Mouse (Mus musculus): ENCODE data around the gene Gm436.

The Gm436 gene
- long read RNA-seq, experiment 1 = 0 reads
- long read RNA-seq, experiment 2 = 0 reads

GRCm38 (mm10) chr4:144686268-144686667, at the start of gene Gm436:
Gm436 (minus strand) TSS chr4:144686368.
- intact Hi-C loops (cut with DNase I) = no loop called here

- intact Hi-C loops (cut with DNase I) = no loop called here
Measured at GRCm38 (mm10) chr4:144721304-144721703, 35.1 kb upstream of the Gm436 start, which contains the start of gene Gm13178. Gm13178 (minus strand) TSS chr4:144721404.

GRCm38 (mm10) chr4:144719691-144720090, 33.5 kb upstream of the Gm436 start:
- intact Hi-C loops (cut with DNase I) = no loop called here

- intact Hi-C loops (cut with DNase I) = no loop called here
Measured at GRCm38 (mm10) chr4:144718288-144718687, 32.1 kb upstream of the Gm436 start.

- intact Hi-C loops (cut with DNase I) = no loop called here
Measured at GRCm38 (mm10) chr4:144638263-144638662, 47.9 kb downstream of the Gm436 start.
